Mouse (Mus musculus) cerebellum, postnatal 25 days (tissue): ENCODE measurements at regions not wholly inside any gene's neighbourhood (a gene's known extent, or its start where the extent isn't known, plus 50 kb on each side); places are given as distances from the start of the nearest gene placed in this dataset.

Experiments used
- DNase-seq, 2 experiments: peaks; one replicate each; pipeline ENCODE4 v3.0.0; 2021; ENCODE audit warnings: mixed read lengths in 2 of 2

GRCm38 (mm10) chr1:62872771-62873170 lies 169.7 kb downstream of the Nrp2 start:
- no peak for DNase-seq

GRCm38 (mm10) chr1:62875631-62876030 lies 172.5 kb downstream of the Nrp2 start:
- DNase-seq, result no peak

- no peak for DNase-seq
Observed at GRCm38 (mm10) chr1:62876685-62877084, 173.6 kb downstream of the Nrp2 start.

- no peak for DNase-seq
Observed at GRCm38 (mm10) chr1:62880882-62881291, 177.8 kb downstream of the Nrp2 start.

- DNase-seq, result no peak
Observed at GRCm38 (mm10) chr1:62881477-62881876, 178.4 kb downstream of the Nrp2 start.

- no peak for DNase-seq
Observed at GRCm38 (mm10) chr1:62882028-62882427, 178.9 kb downstream of the Nrp2 start.

GRCm38 (mm10) chr1:62884876-62885480 lies 181.9 kb downstream of the Nrp2 start:
- no peak for DNase-seq

- DNase-seq, result no peak
Observed at GRCm38 (mm10) chr1:62887585-62888483, 184.7 kb downstream of the Nrp2 start.

GRCm38 (mm10) chr1:62901375-62901774 lies 198.3 kb downstream of the Nrp2 start:
- no peak for DNase-seq

- DNase-seq, result peak in 1 of 2 experiments; percentile 44
Observed at GRCm38 (mm10) chr1:62901871-62902270, 198.8 kb downstream of the Nrp2 start.

GRCm38 (mm10) chr1:62902931-62903453 lies 199.9 kb downstream of the Nrp2 start:
- DNase-seq, result no peak

GRCm38 (mm10) chr1:62905739-62906138 lies 202.7 kb downstream of the Nrp2 start:
- no peak for DNase-seq

GRCm38 (mm10) chr1:62907243-62907642 lies 204.2 kb downstream of the Nrp2 start:
- no peak for DNase-seq
